Mouse (Mus musculus) ES-E14 (cell line): ENCODE measurements around the gene Ppard.

ENCODE experiments used
- CHD2 ChIP-seq: IDR thresholded peaks from 2 replicates; pipeline ENCODE4 v1.6.1; 2014; ENCODE audit warnings: mild to moderate bottlenecking, low read depth, low read length, inconsistent platforms
- HCFC1 ChIP-seq: IDR thresholded peaks from 2 replicates; pipeline ENCODE4 v1.6.1; 2012; ENCODE audit warnings: low read length, inconsistent platforms, borderline replicate concordance; ENCODE audit not compliant: insufficient read depth
- MAFK ChIP-seq: IDR thresholded peaks from 2 replicates; pipeline ENCODE4 v1.6.1; 2014; ENCODE audit warnings: mild to moderate bottlenecking, low read depth, low read length, inconsistent platforms; ENCODE audit not compliant: insufficient read depth
- ZC3H11A ChIP-seq: IDR thresholded peaks from 2 replicates; pipeline ENCODE4 v1.6.1; 2012; ENCODE audit warnings: low read depth, mild to moderate bottlenecking, inconsistent platforms, low read length, borderline replicate concordance
- ZNF384 ChIP-seq: IDR thresholded peaks from 2 replicates; pipeline ENCODE4 v1.6.1; 2012; ENCODE audit warnings: low read depth, low read length, inconsistent platforms

- TF ChIP-seq HCFC1 (no peak), ZNF384 (no peak), ZC3H11A (no peak), CHD2 (no peak), MAFK (no peak)
Measured at GRCm38 (mm10) chr17:28237362-28237761, 4.9 kb downstream of the Ppard start.
